Mouse (Mus musculus): Measurements from ENCODE around the gene Anks4b. TPM values are rescaled to one million over a fixed set of nuclear protein-coding genes. Genes with fewer than 3 reads are reported as not detected.
A peak's percentile ranks its signal among the peaks of the same experiment; 100 is the strongest.

Gene Anks4b
- polyA plus RNA-seq, 1 experiment from 2014 or later: 2.4 TPM

DNA sequence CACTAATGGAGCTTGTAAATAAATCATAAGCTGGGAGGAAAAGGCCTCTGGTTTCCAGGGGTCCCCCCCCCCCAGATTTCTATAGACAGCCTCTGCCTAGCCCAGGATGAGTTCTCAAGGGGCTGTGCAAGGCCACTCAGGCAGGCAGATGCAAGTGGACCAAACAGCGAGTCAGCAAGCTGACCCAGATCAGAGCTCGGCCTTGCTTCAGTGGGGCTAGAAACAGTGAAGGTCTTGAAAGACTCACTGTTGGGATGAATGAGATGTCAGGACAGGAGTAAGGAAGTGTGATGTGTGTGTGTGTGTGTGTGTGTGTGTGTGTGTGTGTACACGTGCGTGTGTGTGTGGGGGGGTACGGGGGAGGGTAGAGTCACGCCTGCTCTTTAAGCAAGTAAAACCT, 19.2 kb downstream of the Anks4b start:
- Histone ChIP-seq H3K4me2 (ENCODE audit: low read depth, low read length) (no peak overlapping the region), H3K9me3 (ENCODE audit: low read length) (no peaks in the 10 kb centered on the region), H3K27ac (ENCODE audit: low read depth) (no peak overlapping the region), H3K9ac (replicated peaks) (no peak overlapping the region), H3K4me1 (ENCODE audit: insufficient read depth) (0 out of 2 replicates have a peak, but pooled peaks cover 3% of the 10 kb centered on the region), H3K27me3 (ENCODE audit: insufficient read depth, low read length) (no peaks in the 10 kb centered on the region), H3K4me3 (ENCODE audit: low read depth, low read length) (no peak overlapping the region), H3K36me3 (replicated peaks; ENCODE audit: insufficient read depth, low read length) (no peaks in the 10 kb centered on the region)
- no peak for DNase-seq
- no peak for ATAC-seq
- TF ChIP-seq CTCF (IDR thresholded peaks at IDR 0.05; ENCODE audit: low read depth) (no peak), EP300 (IDR thresholded peaks at IDR 0.05; ENCODE audit: low read depth) (no peak)
- 57% methylated on average over 5 of the region's 6 CpGs for WGBS (ENCODE audit: insufficient replicate concordance)

DNA sequence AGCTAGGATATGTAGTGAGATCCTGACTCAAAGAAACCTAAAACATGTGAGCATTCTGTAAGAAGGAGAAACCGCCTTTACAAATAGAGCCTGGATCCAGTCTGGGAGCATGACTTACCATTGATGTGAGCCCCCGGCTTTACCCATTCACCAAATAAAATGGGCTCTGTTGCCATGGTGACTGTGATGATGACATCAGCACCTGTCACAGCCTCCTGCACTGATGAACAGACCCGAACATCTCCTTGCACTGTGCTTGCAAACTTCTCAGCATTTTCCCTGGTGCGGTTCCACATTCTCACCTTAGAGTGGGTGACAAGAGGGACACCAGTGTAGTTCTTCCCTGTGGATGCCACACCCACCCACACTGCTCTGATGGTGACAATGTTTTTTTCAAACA, 21.5 kb downstream of the Anks4b start:
- 73% methylated on average over 4 of the region's 4 CpGs for WGBS (ENCODE audit: insufficient replicate concordance)
- Histone ChIP-seq H3K27me3 (ENCODE audit: insufficient read depth, low read length) (no peaks in the 10 kb centered on the region), H3K9me3 (ENCODE audit: low read length) (no peaks in the 10 kb centered on the region), H3K4me1 (ENCODE audit: insufficient read depth) (0 out of 2 replicates have a peak, but pooled peaks cover 3% of the 10 kb centered on the region), H3K4me3 (ENCODE audit: low read depth, low read length) (no peak overlapping the region), H3K27ac (ENCODE audit: low read depth) (no peak overlapping the region), H3K4me2 (ENCODE audit: low read depth, low read length) (no peak overlapping the region), H3K9ac (replicated peaks) (no peak overlapping the region), H3K36me3 (replicated peaks; ENCODE audit: insufficient read depth, low read length) (no peaks in the 10 kb centered on the region)
- ATAC-seq: no peak
- TF ChIP-seq EP300 (IDR thresholded peaks at IDR 0.05; ENCODE audit: low read depth) (no peak), CTCF (IDR thresholded peaks at IDR 0.05; ENCODE audit: low read depth) (no peak)
- no peak for DNase-seq

DNA sequence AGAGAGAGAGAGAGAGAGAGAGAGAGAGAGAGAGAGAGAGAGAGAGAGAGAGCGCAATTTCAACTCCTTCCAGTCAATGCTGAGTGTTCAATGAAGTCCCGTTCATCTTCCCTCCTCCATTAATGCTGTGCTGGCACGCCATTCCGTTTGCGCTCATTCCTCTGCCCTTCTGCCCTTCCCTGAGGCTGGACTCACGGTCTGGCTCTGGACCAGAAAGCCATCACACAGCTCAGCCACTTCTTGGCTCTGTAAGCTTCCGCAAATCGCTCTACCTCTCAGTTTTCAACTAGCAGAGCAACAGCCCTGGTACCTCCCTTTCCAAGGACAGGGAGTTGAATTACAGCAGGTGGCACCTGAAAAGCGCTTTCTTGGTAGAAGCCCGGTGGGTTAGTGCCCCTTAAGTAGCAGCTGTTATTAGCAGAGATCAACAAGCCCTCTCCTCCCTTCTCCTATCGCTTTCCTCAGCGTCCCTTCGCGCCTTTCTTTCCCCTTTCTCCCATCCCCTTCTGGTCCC, 27.6 kb downstream of the Anks4b start:
- Histone ChIP-seq H3K9me3 (ENCODE audit: low read length) (no peaks in the 10 kb centered on the region), H3K4me3 (ENCODE audit: low read depth, low read length) (peak overlapping the region; percentile 4; the same call in 1 of the 2 replicates), H3K4me2 (ENCODE audit: low read depth, low read length) (peak overlapping the region; percentile 51), H3K27ac (ENCODE audit: low read depth) (no peak overlapping the region), H3K36me3 (replicated peaks; ENCODE audit: insufficient read depth, low read length) (no peaks in the 10 kb centered on the region), H3K9ac (replicated peaks) (no peak overlapping the region), H3K27me3 (ENCODE audit: insufficient read depth, low read length) (no peaks in the 10 kb centered on the region), H3K4me1 (ENCODE audit: insufficient read depth) (peaks cover 3% of the 10 kb centered on the region; the same call in 1 of the 2 replicates)
- ATAC-seq (no peak), DNase-seq (no peak)
- TF ChIP-seq EP300 (IDR thresholded peaks at IDR 0.05; ENCODE audit: low read depth) (no peak), CTCF (IDR thresholded peaks at IDR 0.05; ENCODE audit: low read depth) (no peak)
- WGBS (ENCODE audit: insufficient replicate concordance): 8% methylated on average over 14 of the region's 14 CpGs

DNA sequence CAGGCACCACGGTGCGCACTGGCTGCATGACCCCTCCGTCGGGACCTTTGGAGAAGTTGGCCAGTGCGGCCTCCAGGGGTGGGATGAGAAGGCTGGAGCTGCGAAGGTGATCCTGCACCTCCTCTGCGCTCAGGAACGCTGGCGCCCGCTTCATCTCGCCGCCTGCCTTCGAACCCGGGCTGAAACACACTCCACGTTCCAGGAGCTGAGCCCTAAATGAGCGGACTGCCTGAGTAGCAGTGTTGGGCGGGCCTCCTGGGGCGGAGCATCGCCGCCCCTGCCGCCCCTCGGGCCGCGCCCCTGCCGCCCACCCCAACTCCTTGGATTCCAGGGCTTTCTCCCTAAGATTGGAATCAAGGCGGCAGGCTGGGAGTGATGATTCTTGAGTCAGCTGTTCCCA, 28.1 kb downstream of the Anks4b start, which contains the start of gene Crym:
Gene Crym, minus strand, starts transcription at position 341 of the 400 bp plus-strand sequence.
- Histone ChIP-seq H3K4me2 (ENCODE audit: low read depth, low read length) (peak within 1 kb of the TSS; percentile 51), H3K4me3 (ENCODE audit: low read depth, low read length) (peak within 1 kb of the TSS; percentile 4; the same call in 1 of the 2 replicates), H3K36me3 (replicated peaks; ENCODE audit: insufficient read depth, low read length) (no peaks in the 10 kb centered on the region), H3K9ac (replicated peaks) (no peak within 1 kb of the TSS), H3K9me3 (ENCODE audit: low read length) (no peaks in the 10 kb centered on the region), H3K27me3 (ENCODE audit: insufficient read depth, low read length) (no peaks in the 10 kb centered on the region), H3K4me1 (ENCODE audit: insufficient read depth) (peaks cover 3% of the 10 kb centered on the region; the same call in 1 of the 2 replicates), H3K27ac (ENCODE audit: low read depth) (no peak within 1 kb of the TSS)
- 7% methylated on average over 26 of the region's 26 CpGs for WGBS (ENCODE audit: insufficient replicate concordance)
- no peak for TF ChIP-seq CTCF (IDR thresholded peaks at IDR 0.05; ENCODE audit: low read depth)
- TF ChIP-seq EP300 (IDR thresholded peaks at IDR 0.05; ENCODE audit: low read depth): no peak
- DNase-seq (no peak), ATAC-seq (no peak)

DNA sequence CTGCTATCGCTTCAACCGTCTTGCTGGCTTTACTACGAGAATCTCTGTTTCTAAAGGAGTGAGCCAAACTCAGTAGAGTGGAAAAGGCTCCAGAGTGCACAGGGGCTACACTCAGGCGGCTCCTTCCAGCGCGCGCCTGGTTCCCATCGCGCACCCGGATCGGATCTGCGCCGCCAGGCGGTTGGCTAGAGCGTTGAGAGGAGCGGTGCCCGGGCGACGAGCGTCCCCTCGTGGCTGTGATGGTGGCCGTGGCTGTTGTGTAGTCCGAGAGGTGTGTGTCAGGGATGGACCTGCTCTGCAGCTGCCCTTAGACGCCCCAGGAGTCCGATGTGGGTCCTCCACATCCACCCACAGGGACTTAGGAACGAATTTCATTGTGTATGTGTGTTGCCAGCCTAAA, 30.1 kb downstream of the Anks4b start, which contains the start of gene Abca14:
Gene Abca14, plus strand, starts transcription at position 173 of the 400 bp plus-strand sequence.
- Histone ChIP-seq H3K4me3 (ENCODE audit: low read depth, low read length) (no peak within 1 kb of the TSS), H3K27ac (ENCODE audit: low read depth) (no peak within 1 kb of the TSS), H3K27me3 (ENCODE audit: insufficient read depth, low read length) (no peaks in the 10 kb centered on the region), H3K4me2 (ENCODE audit: low read depth, low read length) (no peak within 1 kb of the TSS), H3K4me1 (ENCODE audit: insufficient read depth) (peaks cover 3% of the 10 kb centered on the region; the same call in 1 of the 2 replicates), H3K36me3 (replicated peaks; ENCODE audit: insufficient read depth, low read length) (no peaks in the 10 kb centered on the region), H3K9ac (replicated peaks) (no peak within 1 kb of the TSS), H3K9me3 (ENCODE audit: low read length) (no peaks in the 10 kb centered on the region)
- DNase-seq: peak; percentile 84
- ATAC-seq: peak; percentile 84
- 6% methylated on average over 26 of the region's 26 CpGs for WGBS (ENCODE audit: insufficient replicate concordance)
- TF ChIP-seq CTCF (IDR thresholded peaks at IDR 0.05; ENCODE audit: low read depth) (peak; percentile 98), EP300 (IDR thresholded peaks at IDR 0.05; ENCODE audit: low read depth) (no peak)

DNA sequence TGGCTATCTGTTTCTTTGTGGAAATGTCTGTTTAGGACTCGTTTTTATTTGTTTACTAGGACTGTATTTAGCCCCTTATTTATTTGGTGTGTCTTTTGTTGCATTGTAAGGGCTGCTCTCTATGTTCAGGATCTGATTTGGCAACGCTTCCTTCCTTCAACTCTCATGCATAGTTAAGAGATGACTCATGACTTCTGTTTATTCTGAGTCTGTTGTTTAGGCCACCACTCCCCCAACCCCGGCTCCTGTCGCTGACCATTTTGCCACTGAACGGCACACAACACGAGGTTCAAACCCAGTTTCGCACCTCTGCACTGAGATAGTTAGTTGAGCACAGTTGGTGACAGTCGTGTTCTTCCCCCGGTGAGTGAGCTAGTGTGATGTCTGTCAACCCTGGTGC, 32.3 kb downstream of the Anks4b start:
- Histone ChIP-seq H3K4me1 (ENCODE audit: insufficient read depth) (peaks cover 3% of the 10 kb centered on the region; the same call in 1 of the 2 replicates), H3K27me3 (ENCODE audit: insufficient read depth, low read length) (no peaks in the 10 kb centered on the region), H3K9ac (replicated peaks) (no peak overlapping the region), H3K36me3 (replicated peaks; ENCODE audit: insufficient read depth, low read length) (no peaks in the 10 kb centered on the region), H3K4me3 (ENCODE audit: low read depth, low read length) (no peak overlapping the region), H3K27ac (ENCODE audit: low read depth) (no peak overlapping the region), H3K9me3 (ENCODE audit: low read length) (no peaks in the 10 kb centered on the region), H3K4me2 (ENCODE audit: low read depth, low read length) (no peak overlapping the region)
- WGBS (ENCODE audit: insufficient replicate concordance): 30% methylated on average over 9 of the region's 9 CpGs
- TF ChIP-seq EP300 (IDR thresholded peaks at IDR 0.05; ENCODE audit: low read depth): no peak
- TF ChIP-seq CTCF (IDR thresholded peaks at IDR 0.05; ENCODE audit: low read depth): no peak
- ATAC-seq (peak; percentile 47; the same call in 1 of the 2 replicates), DNase-seq (no peak)

Data from liver, postnatal 0 days (tissue).